Mouse (Mus musculus): ENCODE measurements at regions not wholly inside any gene's neighbourhood (a gene's known extent, or its start where the extent isn't known, plus 50 kb on each side); places are given as distances from the start of the nearest gene placed in this dataset.

DNA sequence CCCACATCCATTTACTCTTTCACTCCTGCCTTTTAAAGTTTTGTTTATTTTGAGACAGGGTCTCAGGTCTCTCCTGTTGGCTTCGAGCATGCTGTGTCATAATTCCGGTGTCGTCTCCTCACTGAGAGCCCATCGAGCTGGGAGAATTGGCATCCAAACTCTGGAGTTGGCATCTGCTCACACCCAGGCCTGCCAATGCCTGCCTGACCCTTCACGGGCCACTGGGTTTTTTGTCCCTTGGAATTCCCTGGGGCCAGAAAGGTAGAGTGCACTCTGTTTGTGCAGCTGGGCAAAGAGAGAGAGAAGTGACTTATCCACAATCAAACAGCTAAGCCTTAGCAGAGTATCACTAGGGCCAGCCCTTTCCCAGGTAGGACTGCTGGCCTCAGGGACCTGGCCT lies 83.6 kb upstream of the Nectin1 start:
- no peak for ATAC-seq (replicated peaks; ENCODE audit: low FRiP score)
- WGBS = 88% methylated on average over 5 of the region's 5 CpGs

DNA sequence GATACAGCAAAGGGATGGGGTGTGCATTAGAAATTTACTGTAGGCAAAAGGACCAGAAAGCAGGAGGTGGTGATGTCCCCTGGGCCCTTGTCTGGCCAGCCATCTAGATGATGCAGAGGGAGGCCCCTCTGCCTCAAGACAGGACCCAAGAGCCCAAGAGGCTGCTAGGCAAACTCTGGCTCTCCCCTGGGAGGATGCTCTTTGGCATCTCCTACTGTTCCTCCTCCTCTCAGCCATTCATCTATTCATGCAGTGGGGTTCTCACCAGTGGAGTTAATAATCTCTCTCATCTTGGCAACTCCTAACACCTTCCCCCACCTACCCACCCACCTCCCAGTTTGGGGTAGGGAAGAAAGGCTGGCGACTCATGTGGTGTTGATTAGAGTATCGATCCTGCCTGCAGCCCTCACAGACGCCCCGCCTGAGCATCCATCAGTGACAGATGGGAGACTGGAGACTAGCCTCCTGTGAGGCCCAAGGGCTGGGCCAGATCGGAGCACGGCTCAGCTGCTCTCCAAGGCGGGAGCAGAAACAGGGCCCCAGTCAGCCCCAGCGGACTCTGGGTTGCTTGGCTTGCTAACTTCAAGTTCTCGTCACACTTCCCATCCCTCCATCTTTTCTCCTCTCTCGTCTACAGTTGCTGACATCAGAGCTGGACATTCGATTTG lies 82.8 kb upstream of the Nectin1 start:
- no peaks in the 10 kb centered on the region for H3K27me3 ChIP-seq
- no peak overlapping the region for H3K27ac ChIP-seq
- no peak overlapping the region for H3K9ac ChIP-seq
- H3K36me3 ChIP-seq = no peaks in the 10 kb centered on the region
- ATAC-seq (replicated peaks; ENCODE audit: low FRiP score) = no peak
- no peaks in the 10 kb centered on the region for H3K4me1 ChIP-seq
- H3K4me3 ChIP-seq (replicated peaks) = no peak overlapping the region
- no peaks in the 10 kb centered on the region for H3K9me3 ChIP-seq (replicated peaks)
- WGBS = 55% methylated on average over 11 of the region's 11 CpGs
- H3K4me2 ChIP-seq = no peak overlapping the region

More for the DNA sequence above, 83.6 kb upstream of the Nectin1 start:
- Histone ChIP-seq H3K4me2 (no peak overlapping the region), H3K4me3 (replicated peaks) (no peak overlapping the region), H3K9me3 (replicated peaks) (no peaks in the 10 kb centered on the region), H3K36me3 (no peaks in the 10 kb centered on the region), H3K27me3 (no peaks in the 10 kb centered on the region), H3K9ac (no peak overlapping the region), H3K4me1 (no peaks in the 10 kb centered on the region), H3K27ac (no peak overlapping the region)

DNA sequence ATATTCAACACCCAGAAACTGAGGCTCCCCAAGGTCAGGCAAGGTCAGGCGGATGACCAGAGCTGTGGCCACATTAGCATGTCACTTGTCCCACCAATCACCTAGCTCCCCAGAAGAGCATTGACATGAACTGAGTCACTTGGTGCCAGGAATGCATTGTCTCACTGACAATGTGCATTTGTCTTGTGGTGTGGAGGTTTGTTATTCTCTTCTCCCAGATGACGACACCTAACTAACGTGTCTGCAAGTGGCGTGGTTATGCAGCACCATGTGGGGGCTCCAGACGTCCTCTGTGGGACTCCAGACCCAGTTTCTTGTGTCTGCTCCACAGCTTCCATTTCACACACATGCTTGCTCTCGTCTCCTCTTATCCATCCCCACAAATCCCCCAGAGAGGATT lies 82.1 kb upstream of the Nectin1 start:
- H3K4me3 ChIP-seq (replicated peaks) = no peak overlapping the region
- ATAC-seq (replicated peaks; ENCODE audit: low FRiP score) = no peak

DNA sequence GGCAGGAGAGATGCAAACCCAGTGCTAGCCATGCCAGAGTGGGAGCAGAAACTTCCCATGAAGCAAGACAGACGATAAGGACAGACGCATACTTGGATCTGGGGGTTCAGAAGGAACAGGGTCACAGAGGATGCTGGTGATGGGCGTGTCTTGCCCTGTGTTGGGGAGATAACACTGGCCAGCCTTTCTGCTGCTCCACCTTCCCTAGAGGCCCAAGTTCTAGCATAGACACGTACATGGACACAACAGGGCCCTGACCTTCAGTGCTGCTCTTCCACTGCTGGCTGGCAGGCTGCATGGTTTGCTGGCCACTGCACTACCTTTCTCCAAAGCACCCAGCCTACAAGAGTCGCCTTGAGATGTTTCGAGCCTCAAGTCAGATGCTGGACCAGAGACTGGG lies 76.4 kb upstream of the Nectin1 start:
- 87% methylated on average over 6 of the region's 6 CpGs for WGBS
- Histone ChIP-seq H3K36me3 (no peaks in the 10 kb centered on the region), H3K4me3 (replicated peaks) (no peak overlapping the region), H3K27ac (no peak overlapping the region), H3K4me1 (0 out of 2 replicates have a peak, but pooled peaks cover 6% of the 10 kb centered on the region), H3K9me3 (replicated peaks) (no peaks in the 10 kb centered on the region), H3K9ac (no peak overlapping the region), H3K27me3 (0 out of 2 replicates have a peak, but pooled peaks cover 6% of the 10 kb centered on the region), H3K4me2 (no peak overlapping the region)
- ATAC-seq (replicated peaks; ENCODE audit: low FRiP score) = no peak

More for the DNA sequence above, 82.1 kb upstream of the Nectin1 start:
- Histone ChIP-seq H3K36me3 (no peaks in the 10 kb centered on the region), H3K9me3 (replicated peaks) (no peaks in the 10 kb centered on the region), H3K27me3 (no peaks in the 10 kb centered on the region), H3K4me2 (no peak overlapping the region), H3K27ac (no peak overlapping the region), H3K9ac (no peak overlapping the region), H3K4me1 (no peaks in the 10 kb centered on the region)
- 73% methylated on average over 6 of the region's 6 CpGs for WGBS

DNA sequence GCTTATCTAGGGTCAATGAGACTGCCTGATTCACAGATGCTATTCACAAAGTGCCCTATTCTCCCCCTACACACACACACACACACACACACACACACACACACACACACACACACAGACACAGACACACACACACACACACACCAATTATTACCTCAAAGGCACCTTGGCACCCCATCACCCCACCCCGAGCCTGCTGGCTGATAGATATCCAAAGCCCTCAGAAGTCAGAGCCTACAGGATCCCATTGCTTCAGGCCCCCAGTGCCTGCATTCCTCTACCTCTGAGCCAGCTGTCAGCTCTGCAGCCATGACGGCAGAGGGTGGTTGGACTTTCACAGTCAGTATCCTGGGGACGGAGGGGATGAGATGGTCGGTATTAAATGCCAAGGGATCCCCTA lies 75.8 kb upstream of the Nectin1 start:
- H3K9me3 ChIP-seq (replicated peaks) = no peaks in the 10 kb centered on the region
- H3K36me3 ChIP-seq = no peaks in the 10 kb centered on the region
- 0 out of 2 replicates have a peak, but pooled peaks cover 6% of the 10 kb centered on the region for H3K4me1 ChIP-seq
- no peak overlapping the region for H3K4me3 ChIP-seq (replicated peaks)
- no peak overlapping the region for H3K4me2 ChIP-seq
- 70% methylated on average over 4 of the region's 4 CpGs for WGBS
- H3K27ac ChIP-seq = no peak overlapping the region
- no peak overlapping the region for H3K9ac ChIP-seq
- 0 out of 2 replicates have a peak, but pooled peaks cover 6% of the 10 kb centered on the region for H3K27me3 ChIP-seq
- ATAC-seq (replicated peaks; ENCODE audit: low FRiP score) = no peak

DNA sequence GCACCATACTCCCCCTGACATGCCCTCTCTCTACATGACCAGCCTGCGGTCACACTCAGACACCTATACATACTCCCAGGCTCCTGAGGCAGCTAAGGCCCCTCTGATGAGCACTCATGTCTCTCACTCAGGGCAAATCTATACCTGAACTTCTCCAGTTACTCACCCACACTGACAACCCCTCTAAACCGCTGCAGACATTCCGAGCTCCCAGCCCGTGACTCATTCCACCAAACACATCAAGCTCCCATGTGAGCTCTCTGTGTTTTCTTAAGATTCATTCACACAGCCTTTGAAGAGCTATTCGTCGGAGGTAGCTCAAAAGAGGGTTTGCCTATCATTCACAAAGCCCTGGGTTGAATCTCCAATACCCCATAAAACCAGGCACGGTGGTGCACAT lies 75.1 kb upstream of the Nectin1 start:
- Histone ChIP-seq H3K4me1 (0 out of 2 replicates have a peak, but pooled peaks cover 6% of the 10 kb centered on the region), H3K4me2 (no peak overlapping the region), H3K27me3 (0 out of 2 replicates have a peak, but pooled peaks cover 6% of the 10 kb centered on the region), H3K9ac (no peak overlapping the region), H3K4me3 (replicated peaks) (no peak overlapping the region), H3K27ac (no peak overlapping the region), H3K9me3 (replicated peaks) (no peaks in the 10 kb centered on the region), H3K36me3 (no peaks in the 10 kb centered on the region)
- ATAC-seq (replicated peaks; ENCODE audit: low FRiP score) = no peak
- WGBS = 44% methylated on average over 7 of the region's 7 CpGs

DNA sequence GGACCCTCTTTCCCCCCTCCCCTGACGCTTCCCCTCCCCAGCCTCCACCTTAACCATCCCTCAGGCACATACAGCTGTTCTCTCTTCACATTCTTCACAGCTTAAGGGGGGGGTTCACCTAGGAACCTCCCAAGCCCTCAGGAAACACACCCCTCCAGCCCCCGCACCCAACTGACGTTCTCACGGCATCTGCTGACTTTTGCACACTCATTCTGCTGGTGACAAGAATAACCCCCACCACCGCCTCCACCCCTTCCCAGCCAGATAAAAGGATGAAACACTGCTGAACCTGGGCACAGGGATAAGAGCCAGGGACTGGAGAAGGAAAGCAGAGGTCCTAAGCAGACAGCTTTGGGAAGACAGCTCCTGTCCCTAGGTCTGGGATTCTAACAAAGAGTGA lies 73.2 kb upstream of the Nectin1 start:
- 0 out of 2 replicates have a peak, but pooled peaks cover 6% of the 10 kb centered on the region for H3K27me3 ChIP-seq
- H3K9ac ChIP-seq = no peak overlapping the region
- 64% methylated on average over 5 of the region's 5 CpGs for WGBS
- no peaks in the 10 kb centered on the region for H3K36me3 ChIP-seq
- H3K4me2 ChIP-seq = no peak overlapping the region
- no peaks in the 10 kb centered on the region for H3K9me3 ChIP-seq (replicated peaks)
- ATAC-seq (replicated peaks; ENCODE audit: low FRiP score) = no peak
- H3K4me3 ChIP-seq (replicated peaks) = no peak overlapping the region
- H3K27ac ChIP-seq = no peak overlapping the region
- H3K4me1 ChIP-seq = 0 out of 2 replicates have a peak, but pooled peaks cover 6% of the 10 kb centered on the region

DNA sequence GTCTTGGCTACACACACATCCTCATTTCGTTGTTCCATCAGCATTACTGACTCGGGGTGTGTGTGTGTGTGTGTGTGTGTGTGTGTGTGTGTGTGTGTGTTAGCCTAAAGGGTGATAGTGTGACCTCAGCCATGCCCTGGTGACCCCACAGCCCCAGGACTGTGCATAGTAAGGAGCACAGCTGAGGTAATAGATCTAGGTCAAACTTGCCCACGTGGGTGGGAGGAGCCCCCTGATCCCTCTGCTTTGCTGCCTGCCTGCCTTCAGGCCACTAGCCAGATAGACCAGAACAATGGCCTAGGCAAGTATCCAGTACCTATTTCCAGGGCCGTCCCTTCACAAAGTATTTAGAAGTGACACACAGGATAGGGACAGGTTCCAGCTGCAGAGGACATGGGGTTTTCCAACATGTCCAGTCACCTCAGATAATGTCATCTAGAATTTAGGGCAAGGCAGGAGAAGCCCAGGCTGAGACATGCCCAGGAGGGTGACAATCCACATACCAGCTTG lies 70.6 kb upstream of the Nectin1 start:
- WGBS = 58% methylated on average over 4 of the region's 4 CpGs

DNA sequence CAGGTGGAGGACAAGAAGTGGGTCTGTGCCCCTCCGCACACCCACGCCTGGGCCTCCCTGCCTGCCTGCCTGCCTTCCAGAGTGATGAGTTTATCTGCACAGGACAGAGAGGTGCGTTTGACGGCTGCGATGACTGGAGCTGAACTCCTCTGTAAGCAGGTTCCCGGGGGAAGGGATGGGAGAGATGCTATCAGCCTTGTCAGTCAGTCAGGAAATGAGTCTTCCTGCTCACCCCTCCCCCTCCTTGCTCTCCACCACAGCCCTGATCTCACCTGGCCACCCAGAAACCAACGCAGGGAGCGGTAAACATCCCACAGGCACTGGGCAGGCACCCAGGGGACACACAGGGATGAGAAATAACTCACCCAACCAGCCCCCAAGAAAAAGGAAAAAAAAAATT lies 69.5 kb upstream of the Nectin1 start:
- no peaks in the 10 kb centered on the region for H3K9me3 ChIP-seq (replicated peaks)
- no peak overlapping the region for H3K9ac ChIP-seq
- no peak overlapping the region for H3K4me3 ChIP-seq (replicated peaks)
- H3K27ac ChIP-seq = no peak overlapping the region
- no peak overlapping the region for H3K4me2 ChIP-seq
- peaks cover 18% of the 10 kb centered on the region; the same call in 1 of the 2 replicates for H3K27me3 ChIP-seq
- ATAC-seq (replicated peaks; ENCODE audit: low FRiP score) = no peak
- no peaks in the 10 kb centered on the region for H3K36me3 ChIP-seq
- 36% methylated on average over 8 of the region's 8 CpGs for WGBS
- H3K4me1 ChIP-seq = peaks cover 8% of the 10 kb centered on the region; the same call in 1 of the 2 replicates

More for the DNA sequence above, 70.6 kb upstream of the Nectin1 start:
- no peaks in the 10 kb centered on the region for H3K9me3 ChIP-seq (replicated peaks)
- H3K36me3 ChIP-seq = no peaks in the 10 kb centered on the region
- no peak overlapping the region for H3K9ac ChIP-seq
- H3K27me3 ChIP-seq = 0 out of 2 replicates have a peak, but pooled peaks cover 10% of the 10 kb centered on the region
- no peak overlapping the region for H3K4me3 ChIP-seq (replicated peaks)
- H3K27ac ChIP-seq = no peak overlapping the region
- H3K4me2 ChIP-seq = no peak overlapping the region
- ATAC-seq (replicated peaks; ENCODE audit: low FRiP score) = no peak
- H3K4me1 ChIP-seq = 0 out of 2 replicates have a peak, but pooled peaks cover 6% of the 10 kb centered on the region

DNA sequence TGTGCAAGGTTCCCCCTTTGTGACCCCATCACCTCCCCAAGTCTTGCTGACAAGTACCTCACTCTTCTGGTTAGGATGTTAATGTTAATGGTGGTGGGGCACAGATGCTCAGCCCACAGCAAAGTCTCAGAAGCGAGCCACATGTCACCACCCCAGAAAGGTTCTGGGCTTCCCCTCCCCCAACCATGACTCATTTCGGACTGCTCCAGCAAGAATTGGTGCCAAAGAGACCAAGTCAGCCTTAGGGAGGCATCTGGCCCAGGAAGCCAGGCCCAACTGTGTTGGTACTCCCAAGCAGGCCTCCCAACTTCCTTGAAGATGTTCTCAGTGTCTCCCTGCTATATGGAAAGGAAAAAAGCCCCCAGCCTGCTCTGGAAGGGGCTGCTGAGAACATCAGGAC lies 67.8 kb upstream of the Nectin1 start:
- Histone ChIP-seq H3K36me3 (no peaks in the 10 kb centered on the region), H3K27ac (no peak overlapping the region), H3K4me1 (peaks cover 8% of the 10 kb centered on the region; the same call in 1 of the 2 replicates), H3K9ac (no peak overlapping the region), H3K9me3 (replicated peaks) (no peaks in the 10 kb centered on the region), H3K27me3 (peaks cover 16% of the 10 kb centered on the region; the same call in 1 of the 2 replicates), H3K4me2 (no peak overlapping the region), H3K4me3 (replicated peaks) (no peak overlapping the region)
- ATAC-seq (replicated peaks; ENCODE audit: low FRiP score) = no peak
- 66% methylated on average over 2 of the region's 2 CpGs for WGBS

DNA sequence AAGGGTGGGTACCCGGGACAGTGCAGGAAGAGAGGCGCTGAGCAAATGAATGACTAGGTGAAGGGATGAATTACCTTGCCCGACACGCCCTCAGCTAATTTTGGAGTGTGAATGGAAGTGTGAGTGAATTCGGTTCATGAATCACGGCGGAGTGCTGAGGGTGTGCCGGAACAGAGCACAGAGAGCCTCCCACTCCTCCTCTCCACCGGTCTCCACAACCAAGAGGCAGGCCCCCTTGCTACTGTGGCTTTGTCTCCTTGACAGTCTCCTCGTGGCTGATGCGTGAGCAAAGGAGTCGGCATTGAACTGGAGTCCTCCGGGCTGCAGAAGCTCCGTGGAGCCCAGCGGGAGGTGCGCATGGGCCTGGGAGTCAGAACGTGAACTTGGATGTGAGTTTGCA lies 64.5 kb upstream of the Nectin1 start:
- peaks cover 20% of the 10 kb centered on the region; the same call in 1 of the 2 replicates for H3K27me3 ChIP-seq
- H3K36me3 ChIP-seq = no peaks in the 10 kb centered on the region
- H3K27ac ChIP-seq = no peak overlapping the region
- no peak for ATAC-seq (replicated peaks; ENCODE audit: low FRiP score)
- WGBS = 23% methylated on average over 17 of the region's 17 CpGs
- 0 out of 2 replicates have a peak overlapping the region, but pooled peaks have one; percentile 10 for H3K4me2 ChIP-seq
- peaks cover 8% of the 10 kb centered on the region; the same call in 1 of the 2 replicates for H3K4me1 ChIP-seq
- H3K9ac ChIP-seq = no peak overlapping the region
- H3K9me3 ChIP-seq (replicated peaks) = no peaks in the 10 kb centered on the region
- no peak overlapping the region for H3K4me3 ChIP-seq (replicated peaks)

DNA sequence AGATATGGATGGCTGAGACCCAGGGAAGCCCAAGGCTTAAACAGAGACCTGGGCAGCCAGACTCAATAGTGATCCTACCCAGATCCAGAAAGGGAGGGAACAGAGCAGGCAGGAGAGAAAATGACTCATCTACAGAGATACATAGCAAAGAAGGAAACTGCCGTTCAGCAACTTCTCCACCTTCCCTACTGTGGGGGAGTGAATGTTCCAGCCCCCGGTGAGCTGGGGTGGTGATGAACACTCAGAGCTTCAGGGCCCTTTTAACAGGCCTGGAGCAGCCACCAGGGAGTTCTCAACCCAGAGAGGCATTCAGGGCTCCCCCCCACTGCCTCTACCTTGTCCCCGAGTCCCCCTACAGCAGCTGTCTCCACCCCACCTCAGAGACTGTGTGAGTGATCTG lies 62.5 kb upstream of the Nectin1 start:
- WGBS = 45% methylated on average over 3 of the region's 3 CpGs
- peaks cover 20% of the 10 kb centered on the region; the same call in 1 of the 2 replicates for H3K27me3 ChIP-seq
- H3K4me3 ChIP-seq (replicated peaks) = no peak overlapping the region
- no peak overlapping the region for H3K4me2 ChIP-seq
- no peaks in the 10 kb centered on the region for H3K36me3 ChIP-seq
- H3K4me1 ChIP-seq = peaks cover 8% of the 10 kb centered on the region; the same call in 1 of the 2 replicates
- H3K9ac ChIP-seq = no peak overlapping the region
- no peak overlapping the region for H3K27ac ChIP-seq
- ATAC-seq (replicated peaks; ENCODE audit: low FRiP score) = no peak
- H3K9me3 ChIP-seq (replicated peaks) = no peaks in the 10 kb centered on the region
